Mouse (Mus musculus) lung, postnatal 0 days (tissue): ENCODE measurements around the gene Pgc.

Experiments
- CTCF ChIP-seq: IDR thresholded peaks from 2 replicates; pipeline ENCODE4 v1.5.1; 2016; ENCODE audit warnings: antibody characterized with exemption, mild to moderate bottlenecking
- EP300 ChIP-seq: IDR thresholded peaks from 2 replicates; pipeline ENCODE4 v1.6.1; 2016; ENCODE audit warnings: antibody characterized with exemption, mild to moderate bottlenecking, control low read depth

DNA sequence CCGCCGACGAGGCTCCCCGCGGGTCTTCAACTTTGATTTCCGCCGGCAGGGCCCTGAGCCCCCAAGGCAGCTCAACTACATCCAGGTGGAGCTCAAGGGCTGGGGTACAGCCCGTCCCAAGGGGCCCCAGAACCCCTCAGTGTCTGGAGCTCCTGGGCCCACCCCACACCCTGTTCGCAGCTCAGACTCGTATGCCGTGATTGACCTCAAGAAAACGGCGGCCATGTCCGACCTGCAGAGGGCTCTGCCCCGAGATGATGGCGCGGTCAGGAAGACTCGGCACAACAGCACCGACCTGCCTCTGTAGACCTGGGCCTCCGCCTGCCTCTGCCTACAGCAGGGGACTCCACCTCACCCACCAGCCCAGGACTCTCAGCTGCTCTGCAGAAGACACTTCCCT is 23.1 kb upstream of the Pgc start:
- no peak for TF ChIP-seq CTCF
- no peak for TF ChIP-seq EP300
